Mouse (Mus musculus) testis, adult 2 months (tissue): ENCODE measurements at regions not wholly inside any gene's neighbourhood (a gene's known extent, or its start where the extent isn't known, plus 50 kb on each side); places are given as distances from the start of the nearest gene placed in this dataset.

Experiments
- CTCF ChIP-seq: fragments of 200-500 bp; IDR thresholded peaks from 2 replicates; pipeline ENCODE4 v1.5.1; 2012; ENCODE audit warnings: low read depth, mild to moderate bottlenecking, inconsistent platforms, low read length, moderate library complexity; ENCODE audit not compliant: control insufficient read depth, insufficient read depth, insufficient replicate concordance
- POLR2A ChIP-seq: fragments of 200-500 bp; IDR thresholded peaks from 2 replicates; pipeline ENCODE4 v1.6.1; 2012; ENCODE audit warnings: low read depth, mild to moderate bottlenecking, inconsistent platforms, low read length, moderate library complexity; ENCODE audit not compliant: control insufficient read depth

DNA sequence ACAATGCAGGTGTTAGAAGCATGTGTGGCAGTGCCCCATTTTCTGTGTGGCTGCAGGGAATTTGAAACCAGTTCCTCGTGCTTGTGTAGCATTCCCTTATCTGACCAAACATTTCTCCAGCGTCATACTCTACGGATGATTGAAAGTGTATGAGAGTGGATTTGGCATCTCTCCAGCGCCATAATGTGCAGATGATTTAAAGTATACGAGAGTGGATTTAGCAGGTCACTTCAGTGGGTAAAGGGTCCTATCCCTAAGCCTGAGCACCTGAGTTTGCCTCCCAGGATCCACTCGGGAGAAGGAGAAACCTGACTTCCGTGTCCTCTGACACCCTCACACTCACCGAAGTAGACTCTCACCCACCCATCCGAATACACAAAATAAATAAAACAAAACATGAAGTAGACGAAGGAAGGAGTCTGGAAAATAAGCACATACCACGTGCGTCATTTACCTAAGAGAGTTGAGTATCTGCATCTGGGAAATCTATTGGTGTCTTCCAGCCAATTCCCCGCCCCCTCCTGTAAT is 54.2 kb upstream of the Atxn1 start:
- TF ChIP-seq POLR2A (no peak), CTCF (no peak)
